Mouse (Mus musculus) ovary, postnatal 10 days (tissue): ENCODE results near the gene Arhgap15.

Experiments used
- DNase-seq: peaks from one replicate; pipeline ENCODE4 v3.0.0; 2022; ENCODE audit warnings: low spot score

Arhgap15 gene

GRCm38 (mm10) chr2:44029865-44030264 lies 281.2 kb downstream of the Arhgap15 start:
- DNase-seq, result no peak

- no peak for DNase-seq
These were observed 291.0 kb downstream of the Arhgap15 start for GRCm38 (mm10) chr2:44039522-44040203.

GRCm38 (mm10) chr2:44044088-44044487 lies 295.5 kb downstream of the Arhgap15 start:
- DNase-seq, result no peak

- no peak for DNase-seq
These were observed 296.0 kb downstream of the Arhgap15 start for GRCm38 (mm10) chr2:44044634-44045033.

GRCm38 (mm10) chr2:44045231-44045630 lies 296.6 kb downstream of the Arhgap15 start:
- no peak for DNase-seq

- no peak for DNase-seq
These were observed 311.7 kb downstream of the Arhgap15 start for GRCm38 (mm10) chr2:44060306-44060705.

- no peak for DNase-seq
These were observed 312.1 kb downstream of the Arhgap15 start for GRCm38 (mm10) chr2:44060716-44061115.

- DNase-seq, result no peak
These were observed 316.4 kb downstream of the Arhgap15 start for GRCm38 (mm10) chr2:44065067-44065466.

GRCm38 (mm10) chr2:44068151-44068840 lies 319.7 kb downstream of the Arhgap15 start:
- DNase-seq, result no peak

GRCm38 (mm10) chr2:44068906-44069305 lies 320.3 kb downstream of the Arhgap15 start:
- no peak for DNase-seq

GRCm38 (mm10) chr2:44076570-44076969 lies 327.9 kb downstream of the Arhgap15 start:
- DNase-seq, result no peak

- no peak for DNase-seq
These were observed 331.9 kb downstream of the Arhgap15 start for GRCm38 (mm10) chr2:44080530-44080929.

GRCm38 (mm10) chr2:44081241-44081640 lies 332.6 kb downstream of the Arhgap15 start:
- DNase-seq, result no peak

- DNase-seq, result no peak
These were observed 335.8 kb downstream of the Arhgap15 start for GRCm38 (mm10) chr2:44084471-44084870.

- DNase-seq, result no peak
These were observed 337.9 kb downstream of the Arhgap15 start for GRCm38 (mm10) chr2:44086403-44087056.

GRCm38 (mm10) chr2:44098552-44098951 lies 349.9 kb downstream of the Arhgap15 start:
- no peak for DNase-seq

- DNase-seq, result no peak
These were observed 353.7 kb downstream of the Arhgap15 start for GRCm38 (mm10) chr2:44102351-44102750.

- DNase-seq, result no peak
These were observed 354.7 kb downstream of the Arhgap15 start for GRCm38 (mm10) chr2:44103321-44103720.

GRCm38 (mm10) chr2:44103742-44104141 lies 355.1 kb downstream of the Arhgap15 start:
- DNase-seq, result no peak

- DNase-seq, result no peak
These were observed 355.9 kb downstream of the Arhgap15 start for GRCm38 (mm10) chr2:44104282-44105197.

GRCm38 (mm10) chr2:44105198-44105555 lies 356.6 kb downstream of the Arhgap15 start:
- no peak for DNase-seq

- no peak for DNase-seq
These were observed 357.7 kb downstream of the Arhgap15 start for GRCm38 (mm10) chr2:44106359-44106758.
